Mouse (Mus musculus): ENCODE measurements around the gene C1ql3.

- TF ChIP-seq CTCF (IDR thresholded peaks at IDR 0.05; ENCODE audit: control insufficient read depth, insufficient read depth, low read length) = no peak
- no peak for TF ChIP-seq POLR2A (IDR thresholded peaks at IDR 0.05; ENCODE audit: borderline replicate concordance, control insufficient read depth, low read depth, low read length)
These were observed 37.0 kb upstream of the C1ql3 start for GRCm38 (mm10) chr2:13048649-13049048.
